Mouse (Mus musculus) erythroblast, embryonic 14.5 days (primary cell): ENCODE results near the gene Thsd4.

ENCODE experiments used
- GATA1 ChIP-seq: IDR thresholded peaks from 2 replicates; pipeline ENCODE4 v1.6.1; 2012; ENCODE audit warnings: low read length, inconsistent platforms, mixed read lengths
- TAL1 ChIP-seq: IDR thresholded peaks from 3 replicates; pipeline ENCODE4 v1.6.1; 2012; ENCODE audit warnings: low read length, inconsistent platforms, mixed read lengths

DNA sequence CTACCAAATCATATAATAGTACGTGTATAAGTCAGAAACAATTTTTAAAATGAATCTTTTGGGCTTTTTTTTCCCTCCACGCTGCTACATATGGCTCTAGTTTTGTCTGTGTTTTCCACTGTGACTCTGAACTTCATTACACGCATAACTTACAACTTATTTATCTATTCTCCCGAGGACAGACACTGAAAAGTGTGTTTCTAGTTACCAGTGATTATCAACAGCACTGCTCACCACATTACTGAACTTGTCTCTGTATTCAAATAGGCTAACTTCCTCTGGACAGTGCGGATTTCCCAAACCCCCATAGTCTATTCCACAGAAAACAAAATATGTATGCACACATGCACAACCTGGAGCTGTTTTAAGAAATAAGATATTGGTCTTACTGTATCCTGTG is 411.6 kb downstream of the Thsd4 start:
- no peak for TF ChIP-seq GATA1
- TF ChIP-seq TAL1, result no peak
